Mouse (Mus musculus) cerebellum, adult 2 months (tissue): ENCODE results near the gene Itpr1. TPM values are rescaled to one million over a fixed set of nuclear protein-coding genes. Genes with fewer than 3 reads are reported as not detected.

Experiments used
- DNase-seq, 2 experiments: peaks; one replicate each; pipeline ENCODE4 v3.0.0; 2021
- H3K27ac ChIP-seq: fragments of 200-500 bp; 2 replicates; pipeline ENCODE4 v1.5.1; 2012; ENCODE audit warnings: low read length, control low read depth, inconsistent platforms; ENCODE audit not compliant: insufficient read depth
- H3K27me3 ChIP-seq: fragments of 200-500 bp; 2 replicates; pipeline ENCODE4 v1.6.1; 2012; ENCODE audit warnings: inconsistent platforms, mild to moderate bottlenecking, low read length, moderate library complexity; ENCODE audit not compliant: control insufficient read depth, insufficient read depth
- H3K4me1 ChIP-seq: fragments of 200-500 bp; 2 replicates; pipeline ENCODE4 v1.6.1; 2011; ENCODE audit warnings: low read length; ENCODE audit not compliant: control insufficient read depth, insufficient read depth
- H3K4me3 ChIP-seq: fragments of 200-500 bp; replicated peaks from 2 replicates; pipeline ENCODE3; 2011; ENCODE audit warnings: mild to moderate bottlenecking, low read depth, low read length, control low read depth; ENCODE audit not compliant: insufficient read depth
- CTCF ChIP-seq: fragments of 200-500 bp; IDR thresholded peaks from 2 replicates; pipeline ENCODE4 v1.5.1; 2011; ENCODE audit warnings: low read depth, mild to moderate bottlenecking, control low read depth, low read length, moderate library complexity, borderline replicate concordance; ENCODE audit not compliant: insufficient read depth
- POLR2A ChIP-seq: fragments of 200-500 bp; IDR thresholded peaks from 2 replicates; pipeline ENCODE4 v1.6.1; 2011; ENCODE audit warnings: low read length, control low read depth, borderline replicate concordance; ENCODE audit not compliant: insufficient read depth
- WGBS: fragments of 180-500 bp; shearing (Covaris S2); methylation state at CpG from one replicate; pipeline ENCODE4 v1.1.7; 2018; 5-methylcytosine and 5-hydroxymethylcytosine counted together
- polyA plus RNA-seq: library from polyadenylated mRNA; depleted of rRNA; stranded (reverse); fragments of >200 nt; gene quantifications from 2 replicates; pipeline ENCODE4 v1.2.3, GENCODE M21; 2012

The Itpr1 gene
- polyA plus RNA-seq, 1 experiment, result 529 TPM

GRCm38 (mm10) chr6:108278826-108279630 is 66.1 kb downstream of the Itpr1 start:
- peaks cover 10% of the 10 kb centered on the region for H3K4me1 ChIP-seq
- no peak for DNase-seq
- TF ChIP-seq CTCF (no peak), POLR2A (no peak)
- H3K4me3 ChIP-seq, result no peak overlapping the region
- H3K27me3 ChIP-seq, result no peaks in the 10 kb centered on the region
- no peak overlapping the region for H3K27ac ChIP-seq
- 92% methylated on average over 11 of the region's 11 CpGs for WGBS

- H3K27ac ChIP-seq, result no peak overlapping the region
- H3K27me3 ChIP-seq, result no peaks in the 10 kb centered on the region
- TF ChIP-seq POLR2A, result no peak
- no peak overlapping the region for H3K4me3 ChIP-seq
- no peak for DNase-seq
- WGBS, result 36% methylated on average over 4 of the region's 4 CpGs
- H3K4me1 ChIP-seq, result peaks cover 4% of the 10 kb centered on the region; the same call in 1 of the 2 replicates
These were observed 69.2 kb downstream of the Itpr1 start for GRCm38 (mm10) chr6:108282131-108282530.

- TF ChIP-seq POLR2A (no peak), CTCF (no peak)
- H3K4me1 ChIP-seq, result peaks cover 4% of the 10 kb centered on the region; the same call in 1 of the 2 replicates
- no peaks in the 10 kb centered on the region for H3K27me3 ChIP-seq
- H3K4me3 ChIP-seq, result no peak overlapping the region
- 90% methylated on average over 3 of the region's 3 CpGs for WGBS
- H3K27ac ChIP-seq, result no peak overlapping the region
- no peak for DNase-seq
These were observed 69.7 kb downstream of the Itpr1 start for GRCm38 (mm10) chr6:108282621-108283020.

GRCm38 (mm10) chr6:108284688-108285087 is 71.8 kb downstream of the Itpr1 start:
- 90% methylated on average over 3 of the region's 3 CpGs for WGBS
- TF ChIP-seq CTCF (no peak), POLR2A (no peak)

GRCm38 (mm10) chr6:108288979-108289378 is 76.1 kb downstream of the Itpr1 start:
- H3K4me3 ChIP-seq, result no peak overlapping the region
- TF ChIP-seq POLR2A (no peak), CTCF (no peak)
- WGBS, result 38% methylated on average over 3 of the region's 3 CpGs
- H3K27me3 ChIP-seq, result no peaks in the 10 kb centered on the region
- DNase-seq, result no peak
- peaks cover 2% of the 10 kb centered on the region; the same call in 1 of the 2 replicates for H3K4me1 ChIP-seq
- H3K27ac ChIP-seq, result no peak overlapping the region

More at GRCm38 (mm10) chr6:108284688-108285087, 71.8 kb downstream of the Itpr1 start:
- H3K4me1 ChIP-seq, result peaks cover 7% of the 10 kb centered on the region
- no peaks in the 10 kb centered on the region for H3K27me3 ChIP-seq
- H3K27ac ChIP-seq, result no peak overlapping the region
- H3K4me3 ChIP-seq, result no peak overlapping the region
- no peak for DNase-seq

GRCm38 (mm10) chr6:108290978-108291377 is 78.1 kb downstream of the Itpr1 start:
- no peak for TF ChIP-seq POLR2A
- no peak for TF ChIP-seq CTCF
- WGBS, result 88% methylated on average over 2 of the region's 2 CpGs

GRCm38 (mm10) chr6:108291556-108291955 is 78.7 kb downstream of the Itpr1 start:
- no peak overlapping the region for H3K4me3 ChIP-seq
- no peak overlapping the region for H3K27ac ChIP-seq
- WGBS, result 93% methylated on average over 3 of the region's 3 CpGs
- no peak for DNase-seq
- TF ChIP-seq POLR2A (no peak), CTCF (no peak)
- H3K4me1 ChIP-seq, result peaks cover 2% of the 10 kb centered on the region; the same call in 1 of the 2 replicates
- no peaks in the 10 kb centered on the region for H3K27me3 ChIP-seq

More at GRCm38 (mm10) chr6:108290978-108291377, 78.1 kb downstream of the Itpr1 start:
- H3K27ac ChIP-seq, result no peak overlapping the region
- DNase-seq, result no peak
- H3K27me3 ChIP-seq, result no peaks in the 10 kb centered on the region
- no peak overlapping the region for H3K4me3 ChIP-seq
- H3K4me1 ChIP-seq, result peaks cover 2% of the 10 kb centered on the region; the same call in 1 of the 2 replicates

- 85% methylated on average over 5 of the region's 5 CpGs for WGBS
- TF ChIP-seq CTCF (no peak), POLR2A (no peak)
- DNase-seq, result no peak
- Histone ChIP-seq H3K4me3 (no peak overlapping the region), H3K27me3 (no peaks in the 10 kb centered on the region), H3K27ac (no peak overlapping the region), H3K4me1 (peaks cover 12% of the 10 kb centered on the region)
These were observed 89.0 kb downstream of the Itpr1 start for GRCm38 (mm10) chr6:108301856-108302255.
